Mouse (Mus musculus) heart, adult 9 months (tissue): Measurements from ENCODE around the gene Anapc16.
"Not testable (repeated sequence)": the region's sequence is repeated elsewhere in the genome, so short reads cannot be mapped to it uniquely, and the experiment has no call there.

Experiments used
- DNase-seq, 2 experiments: peaks; one replicate each; pipeline ENCODE4 v3.0.0; 2022; ENCODE audit warnings: low spot score in 2 of 2

Gene Anapc16

DNA sequence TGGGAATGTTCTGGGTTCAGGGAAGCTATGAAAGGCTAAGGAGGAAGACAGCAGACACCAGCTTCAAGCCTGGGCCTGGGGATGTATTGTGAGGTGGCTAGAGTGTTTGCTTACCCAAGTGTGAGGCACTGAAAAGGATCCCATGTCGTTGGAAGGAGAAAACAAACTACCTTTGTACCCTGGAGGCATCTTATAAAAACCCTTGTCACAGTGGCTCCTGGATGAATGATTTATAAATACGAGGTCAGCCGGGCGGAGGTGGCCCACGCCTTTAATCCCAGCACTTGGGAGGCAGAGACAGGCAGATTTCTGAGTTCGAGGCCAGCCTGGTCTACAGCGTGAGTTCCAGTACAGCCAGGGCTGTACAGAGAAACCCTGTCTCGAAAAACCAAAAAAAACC, 1.3 kb downstream of the Anapc16 start:
- not testable (repeated sequence) for DNase-seq

DNA sequence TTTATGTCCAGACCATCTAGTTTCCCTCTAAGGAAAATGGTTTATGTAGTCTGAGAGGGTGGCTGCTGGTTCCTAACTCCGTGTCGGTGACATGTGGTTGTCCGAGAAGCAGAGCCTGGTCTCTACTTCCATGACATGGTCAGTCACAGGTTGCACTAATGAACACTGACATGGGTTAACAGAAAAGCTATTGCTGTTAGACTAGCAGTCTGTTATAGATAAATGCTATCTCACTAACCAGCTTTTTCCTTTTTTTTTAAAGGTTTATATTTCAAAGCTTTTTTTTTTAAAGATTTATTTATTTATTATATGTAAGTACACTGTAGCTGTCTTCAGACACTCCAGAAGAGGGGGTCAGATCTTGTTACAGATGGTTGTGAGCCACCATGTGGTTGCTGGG, 3.9 kb downstream of the Anapc16 start:
- DNase-seq = no peak

DNA sequence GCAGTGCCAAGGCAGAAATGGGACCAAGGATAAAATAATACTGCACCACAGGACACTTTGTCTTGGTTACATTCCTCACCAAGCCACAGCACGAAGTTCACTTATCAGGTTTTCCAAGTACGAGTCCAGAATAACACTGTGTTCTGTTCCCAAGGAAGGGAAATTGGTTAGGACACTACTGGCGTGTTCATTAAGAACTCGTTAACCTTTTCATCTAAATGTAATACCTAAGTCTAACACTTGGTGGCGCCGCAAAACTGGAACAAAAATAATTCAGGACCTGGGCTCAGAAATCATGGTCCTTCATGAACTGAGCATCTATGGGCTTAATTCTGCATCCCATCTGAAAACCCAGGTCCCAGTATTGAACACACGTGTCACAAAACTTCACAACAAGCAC, 5.3 kb downstream of the Anapc16 start:
- peak; percentile 62 to 76 for DNase-seq

DNA sequence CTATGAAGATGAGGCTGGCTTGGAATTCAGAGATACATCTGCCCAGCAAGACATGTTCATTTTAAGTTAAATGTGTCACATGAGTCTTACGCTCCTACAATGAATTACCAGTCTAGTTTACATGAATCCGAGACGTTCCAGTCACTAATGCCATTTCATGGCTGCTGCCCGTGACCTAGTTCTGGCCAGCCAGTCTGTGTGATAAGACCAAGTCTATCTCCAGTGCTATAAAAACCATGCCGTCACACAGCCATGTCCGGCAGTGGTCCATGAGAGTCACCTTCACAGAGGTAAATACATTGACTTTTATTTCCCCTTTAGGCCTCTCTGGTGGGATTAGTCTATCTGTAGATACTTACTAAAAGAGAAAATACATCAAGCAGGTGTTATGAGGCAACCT, 7.0 kb downstream of the Anapc16 start:
- DNase-seq = no peak

DNA sequence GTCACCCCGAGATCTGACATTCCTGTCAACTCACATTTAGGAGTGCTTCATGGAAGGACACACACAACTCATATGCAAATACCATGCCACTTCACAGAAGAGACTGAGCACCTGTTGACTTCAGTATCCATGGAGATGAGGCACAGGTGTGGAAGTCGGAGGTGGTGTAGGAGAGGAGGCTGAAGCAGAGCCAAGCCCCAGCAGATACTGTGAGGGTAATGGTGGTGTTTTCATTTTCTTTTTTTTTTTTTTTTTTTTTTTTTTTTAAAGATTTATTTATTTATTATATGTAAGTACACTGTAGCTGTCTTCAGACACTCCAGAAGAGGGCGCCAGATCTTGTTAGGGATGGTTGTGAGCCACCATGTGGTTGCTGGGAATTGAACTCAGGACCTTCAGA, 9.1 kb downstream of the Anapc16 start:
- not testable (repeated sequence) for DNase-seq

DNA sequence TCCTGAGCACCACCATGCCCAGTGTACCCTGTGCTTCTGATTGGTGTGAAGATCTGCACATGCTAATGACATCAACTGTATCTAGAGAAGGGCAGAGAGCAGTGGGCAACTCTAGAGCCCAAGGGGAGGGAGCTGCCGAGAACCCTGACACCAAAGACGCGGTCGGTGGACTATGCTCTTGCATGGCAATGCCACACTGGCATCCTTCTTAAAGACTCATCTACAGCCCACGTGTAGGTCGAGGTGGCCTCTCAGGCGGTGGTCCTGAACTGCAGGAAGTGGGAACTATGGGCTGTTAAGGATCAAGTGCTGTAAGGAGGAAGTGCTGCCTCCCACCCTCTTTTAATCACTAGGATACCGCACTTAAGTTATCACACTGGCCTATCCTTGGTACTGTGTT, 10.9 kb downstream of the Anapc16 start:
- no peak for DNase-seq

DNA sequence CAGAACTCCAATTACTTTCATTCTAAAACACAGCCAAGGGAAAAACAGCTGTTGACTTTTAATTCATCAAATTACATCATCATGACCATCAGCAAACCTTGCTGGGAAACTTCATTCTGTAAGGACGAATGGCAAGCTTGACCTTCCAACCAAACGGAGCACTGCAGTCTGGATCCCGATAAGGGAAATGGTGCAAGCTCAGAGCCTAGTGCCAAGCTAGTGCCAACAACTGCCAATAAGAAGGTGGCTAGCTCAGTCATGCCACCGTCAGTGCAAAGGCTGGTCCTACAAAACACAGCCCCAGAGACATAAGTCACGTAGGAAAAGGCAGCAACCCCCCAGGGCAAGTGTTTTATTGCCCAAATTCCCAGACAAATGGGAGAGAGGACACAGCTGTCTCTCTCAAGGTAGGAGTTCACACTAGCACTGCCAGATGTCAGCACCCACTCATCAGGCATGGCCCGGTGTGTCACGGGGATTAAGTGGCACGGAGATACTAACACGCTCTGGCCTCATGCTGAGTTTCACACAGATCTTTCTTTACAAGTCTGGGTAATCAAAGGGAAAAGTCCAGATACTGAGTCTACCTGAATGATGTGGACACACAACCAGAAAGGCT, 11.6 kb downstream of the Anapc16 start:
- no peak for DNase-seq

DNA sequence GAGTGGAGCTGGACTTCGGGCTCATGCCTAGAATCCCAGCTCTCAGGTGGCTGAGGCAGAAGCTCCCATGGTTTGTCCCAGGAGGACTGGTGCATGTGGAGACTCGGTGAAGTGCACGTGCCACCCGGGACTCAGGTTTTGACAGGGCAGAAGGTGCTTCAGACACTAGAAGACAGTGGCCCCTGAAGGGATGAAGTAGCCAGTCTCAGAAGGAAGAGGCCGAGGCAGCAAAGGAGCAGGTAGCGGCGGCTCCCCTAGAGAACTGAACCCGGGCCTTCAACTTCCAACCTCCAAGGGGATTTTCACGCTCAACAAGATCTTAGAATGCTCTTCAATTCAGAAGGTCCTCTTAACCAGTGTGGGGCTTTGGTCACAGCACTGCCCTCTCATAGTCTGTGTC, 12.5 kb downstream of the Anapc16 start:
- no peak for DNase-seq

DNA sequence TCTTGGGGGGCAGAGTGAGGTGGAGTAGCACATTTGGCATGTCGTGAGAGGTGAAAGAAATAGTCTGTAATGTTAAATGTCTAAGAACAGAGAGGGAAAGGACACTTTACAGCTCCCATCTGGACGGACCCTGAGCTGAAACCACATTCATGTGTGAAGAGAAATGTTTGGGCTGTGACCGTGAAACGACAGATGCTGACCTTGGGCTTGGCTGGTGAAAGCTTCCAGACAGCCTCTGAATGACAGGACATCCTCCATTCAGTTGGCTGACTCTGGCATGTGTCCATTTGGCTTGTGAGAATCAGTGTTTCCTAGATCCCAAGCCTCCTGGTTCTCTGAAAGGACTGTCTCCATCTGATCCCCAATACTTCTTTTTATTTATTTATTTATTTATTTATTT, 14.9 kb downstream of the Anapc16 start:
- DNase-seq = peak; percentile 77 to 80

DNA sequence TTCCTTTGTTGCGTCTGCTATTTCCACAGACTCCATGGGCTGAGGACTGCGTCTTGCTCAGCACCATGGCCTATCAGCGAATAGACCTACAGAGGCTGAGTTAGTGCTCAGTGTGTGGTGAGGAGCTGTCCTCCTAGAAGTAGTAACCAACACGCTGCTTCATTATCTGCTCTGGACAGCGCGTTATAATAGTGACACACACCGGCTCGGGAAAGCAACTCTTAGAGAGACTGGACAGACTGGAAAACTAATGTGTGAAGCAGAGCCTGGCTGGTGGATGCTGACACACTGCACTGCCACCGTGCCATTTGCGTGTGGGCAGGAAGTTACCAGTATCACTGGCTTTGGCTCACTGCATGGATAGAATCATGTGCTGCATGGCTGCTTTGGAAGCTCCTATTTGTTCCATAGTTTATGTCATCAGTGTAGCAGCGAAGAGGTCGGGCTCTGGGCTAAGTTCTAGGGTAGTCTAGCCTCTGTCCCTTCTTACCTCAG, 20.5 kb downstream of the Anapc16 start:
- DNase-seq = no peak

DNA sequence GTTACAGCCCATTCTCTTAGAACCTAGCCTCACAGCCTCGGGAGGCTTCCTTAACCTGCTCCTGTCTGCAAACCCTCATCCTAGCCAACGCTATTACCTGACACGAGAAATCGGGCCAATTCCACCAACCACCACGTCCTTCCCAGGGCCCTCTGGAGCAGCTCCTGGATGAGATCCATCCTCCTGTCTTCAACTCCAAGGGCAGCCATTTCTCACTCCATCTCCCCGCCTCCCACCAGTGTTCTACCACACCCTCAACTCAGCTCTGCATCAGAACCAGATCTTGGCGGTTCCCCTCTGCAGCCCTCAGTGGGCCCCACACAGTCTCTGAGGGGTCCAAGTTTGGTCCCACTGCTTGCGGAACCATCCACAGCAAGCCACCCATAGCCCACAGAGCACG, 21.1 kb downstream of the Anapc16 start:
- peak; percentile 56 to 70 for DNase-seq

DNA sequence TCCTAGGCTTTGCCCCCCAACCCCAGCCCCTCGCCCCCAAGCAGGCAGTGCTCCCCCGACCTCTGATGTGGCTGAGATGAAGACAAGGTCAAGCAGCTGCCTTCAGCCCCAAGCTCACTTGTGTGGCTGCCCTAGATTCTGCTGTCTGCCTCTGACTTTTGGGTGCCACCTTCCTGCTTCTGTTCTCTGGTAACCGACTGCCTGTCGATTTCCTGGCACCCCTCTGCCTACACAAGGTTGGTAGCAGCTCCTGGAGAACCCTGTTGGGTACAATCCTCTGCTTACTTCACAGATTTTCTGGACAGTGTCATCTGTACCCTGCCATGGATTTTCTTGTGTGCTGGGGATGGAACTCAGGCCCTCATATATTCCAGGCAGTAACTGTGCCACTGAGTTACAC, 21.6 kb downstream of the Anapc16 start:
- DNase-seq = no peak

DNA sequence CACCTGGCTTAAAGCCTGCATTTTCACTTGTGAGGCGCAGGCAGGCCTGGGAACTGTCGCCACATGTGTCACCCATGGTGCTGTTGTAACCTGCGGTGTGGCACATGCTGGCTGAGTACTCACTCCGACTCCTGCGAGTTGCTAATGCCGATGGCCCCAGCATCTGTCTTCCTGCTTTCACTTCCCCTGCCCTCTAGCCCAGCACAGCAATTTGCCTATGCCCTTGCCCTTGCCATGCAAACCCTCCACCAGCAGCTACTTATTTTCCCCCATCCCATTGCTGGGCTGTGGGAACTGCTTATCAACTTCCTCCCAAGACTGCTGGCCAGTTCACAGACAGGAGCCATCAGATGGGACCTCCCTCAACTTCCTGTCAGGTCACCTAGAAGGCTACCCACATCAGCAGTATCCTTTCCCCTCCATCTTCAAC, 22.1 kb downstream of the Anapc16 start:
- peak; percentile 52 to 77 for DNase-seq

DNA sequence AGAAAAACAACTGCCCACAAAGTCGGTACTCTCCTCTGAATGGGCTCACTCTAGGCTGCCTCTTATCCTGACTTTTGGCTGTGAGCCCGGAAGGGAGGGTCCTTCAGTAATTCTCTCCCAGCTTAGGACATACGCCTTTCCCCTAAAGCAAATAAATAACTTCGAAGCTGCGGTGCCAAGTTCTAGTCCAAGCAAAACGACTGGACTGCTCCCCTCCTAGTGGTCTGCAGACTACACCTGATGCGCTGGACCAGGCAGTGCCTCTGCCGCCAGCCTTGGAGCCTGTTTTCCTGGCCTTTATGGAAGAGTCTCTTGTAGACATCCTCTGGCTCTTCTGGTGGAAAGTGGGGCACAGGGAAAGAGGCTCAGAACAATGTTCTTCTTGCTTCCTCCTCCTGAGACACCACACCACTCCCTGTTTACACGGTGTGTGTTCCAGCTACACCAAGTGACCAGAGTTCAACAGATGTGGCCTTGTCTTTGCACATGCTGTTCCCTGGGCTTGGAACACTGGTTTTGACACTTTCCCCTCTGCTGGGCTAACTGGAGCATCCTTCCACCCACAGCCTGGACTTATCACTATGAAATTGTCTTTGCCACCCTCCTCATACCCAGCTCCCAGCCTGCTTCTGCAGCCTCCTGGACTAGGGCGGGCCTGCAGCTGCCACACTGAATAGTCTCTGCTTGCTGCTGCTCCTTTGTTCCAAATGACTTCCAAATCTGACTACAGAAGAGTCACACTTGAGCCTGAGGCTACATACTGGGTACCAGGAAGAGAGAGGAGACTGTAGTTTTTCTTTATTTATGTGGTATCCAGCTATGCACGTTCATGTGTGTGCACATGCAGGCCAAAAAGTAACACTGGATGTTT, 23.8 kb downstream of the Anapc16 start:
- peak; percentile 86 to 88 for DNase-seq

DNA sequence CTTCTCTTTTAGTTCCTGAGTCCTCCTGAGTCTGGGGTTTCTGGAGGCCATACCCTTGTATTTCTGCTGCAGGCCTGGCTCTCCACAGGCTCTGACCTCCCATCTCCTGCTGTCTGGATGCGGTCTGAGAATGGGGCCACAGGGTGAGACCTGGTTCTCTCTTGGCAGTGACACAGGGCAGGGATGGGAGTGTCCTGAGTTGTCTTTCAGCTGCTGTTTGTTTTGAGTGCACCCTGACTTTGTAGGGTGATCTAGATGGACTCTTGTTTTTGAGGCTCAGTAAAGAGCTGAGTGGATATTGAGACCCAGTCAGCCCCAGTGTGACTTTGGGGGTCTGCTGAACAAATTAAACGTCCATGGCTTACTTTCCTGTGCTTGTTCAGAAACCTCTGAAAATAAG, 24.5 kb downstream of the Anapc16 start:
- DNase-seq = no peak

DNA sequence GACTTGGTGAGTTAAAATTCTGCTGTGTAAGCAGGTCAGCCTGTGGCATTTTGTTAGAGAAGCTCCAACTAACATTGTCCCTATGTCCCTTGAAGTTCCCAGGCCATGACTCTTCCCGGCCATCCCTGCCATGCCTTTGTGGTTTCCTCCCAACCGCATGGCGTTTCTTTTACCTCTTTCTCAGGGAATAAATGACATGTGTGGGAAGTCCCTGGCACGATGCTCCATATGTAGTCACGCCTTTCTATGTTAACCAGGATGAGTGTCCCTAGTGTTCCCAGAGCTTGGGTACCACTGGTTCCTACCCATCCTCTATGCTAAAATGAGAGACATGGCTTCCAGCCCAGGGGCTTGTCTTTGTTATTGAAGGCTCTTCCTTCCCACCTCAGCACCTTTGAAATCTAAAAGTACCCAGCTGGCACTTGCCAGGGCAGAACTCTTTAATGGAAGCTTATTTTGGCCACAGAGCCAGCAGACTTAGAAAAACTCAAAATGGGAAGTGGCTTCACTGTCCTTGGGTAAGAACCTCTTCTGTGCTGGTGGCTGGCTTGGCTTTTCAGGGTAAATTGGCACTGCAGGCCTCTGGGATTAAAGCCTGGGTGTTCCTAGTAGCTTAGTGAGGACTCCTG, 25.1 kb downstream of the Anapc16 start:
- DNase-seq = no peak

DNA sequence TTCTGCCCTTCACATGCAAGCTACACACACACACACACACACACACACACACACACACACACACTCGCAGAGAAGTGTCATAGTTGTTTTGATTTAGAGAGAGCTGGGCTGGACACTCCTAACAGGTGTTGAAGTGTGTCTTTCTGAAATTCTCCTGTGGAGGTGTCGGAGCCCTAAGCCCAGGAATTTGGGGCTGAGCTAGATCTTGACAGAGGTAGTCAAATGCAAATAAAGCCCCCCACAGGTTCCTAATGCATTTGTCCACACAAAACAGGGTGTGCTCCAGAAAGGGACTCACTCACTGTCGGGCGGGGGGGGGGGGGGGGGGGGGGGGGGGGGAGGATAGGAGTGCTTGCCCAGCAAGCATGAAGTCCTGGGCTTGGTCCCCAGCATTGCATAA, 25.8 kb downstream of the Anapc16 start:
- DNase-seq = no peak

DNA sequence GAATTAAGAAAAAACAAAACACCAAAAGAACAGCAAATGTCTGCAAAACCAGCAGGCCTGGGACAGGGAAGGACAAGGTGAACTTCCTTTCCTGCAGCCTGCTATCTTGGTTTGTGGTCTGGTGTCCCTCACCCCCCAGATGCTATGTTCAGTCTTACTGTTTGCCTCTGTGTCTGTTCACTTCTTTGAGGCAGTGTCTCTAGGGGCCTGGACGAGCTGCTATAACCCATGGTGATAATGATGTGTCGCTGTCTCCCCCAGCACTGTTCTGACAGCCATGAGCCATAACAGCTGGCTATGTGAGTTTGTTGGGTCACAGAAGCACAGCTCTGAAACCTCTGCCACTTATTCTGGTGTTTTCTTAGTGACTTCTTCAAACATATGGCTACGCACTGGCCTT, 28.1 kb downstream of the Anapc16 start:
- DNase-seq = peak in 1 of 2 experiments; percentile 61

DNA sequence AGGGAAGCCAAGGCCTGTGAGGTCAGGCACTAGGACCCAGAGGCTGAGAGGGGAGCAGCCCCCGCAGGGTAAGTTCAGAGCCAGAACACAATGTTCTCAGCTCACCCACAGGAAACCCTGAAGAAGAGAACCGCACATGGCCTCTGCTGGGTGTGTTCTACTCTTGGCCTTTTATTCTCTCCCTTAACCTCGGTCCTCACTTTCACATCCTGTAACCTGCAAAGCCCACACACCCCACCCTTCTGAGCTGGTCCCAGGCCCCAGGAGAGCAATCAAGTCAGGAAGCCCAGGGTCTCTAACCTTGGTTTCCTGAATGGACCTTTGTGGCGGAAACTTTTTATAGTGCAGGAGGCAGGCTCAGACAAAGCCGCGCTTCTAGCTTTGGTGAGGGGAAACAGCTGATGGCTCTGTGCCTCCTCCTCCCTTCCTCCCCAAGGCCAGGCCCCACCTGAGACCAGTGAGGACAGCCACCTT, 28.7 kb downstream of the Anapc16 start:
- peak; percentile 92 to 97 for DNase-seq

DNA sequence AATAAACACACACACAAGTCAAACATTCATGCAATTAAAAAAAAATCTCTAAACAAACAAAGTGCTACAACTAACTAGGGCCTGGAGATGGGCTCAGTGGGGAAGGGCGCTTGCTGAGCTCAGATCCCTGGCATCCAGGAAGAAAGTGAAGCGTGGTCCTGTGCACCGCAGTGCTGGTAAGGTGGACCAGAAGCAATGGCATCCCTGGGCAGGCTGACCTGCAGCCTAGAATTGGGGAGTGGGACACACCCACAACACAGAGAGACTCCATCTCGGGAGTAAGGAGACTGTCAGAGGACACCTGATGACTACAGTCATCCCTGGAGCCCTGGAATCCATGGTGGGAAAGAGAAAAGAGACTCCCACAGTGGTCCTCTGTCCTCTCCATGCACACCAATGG, 29.5 kb downstream of the Anapc16 start:
- no peak for DNase-seq

DNA sequence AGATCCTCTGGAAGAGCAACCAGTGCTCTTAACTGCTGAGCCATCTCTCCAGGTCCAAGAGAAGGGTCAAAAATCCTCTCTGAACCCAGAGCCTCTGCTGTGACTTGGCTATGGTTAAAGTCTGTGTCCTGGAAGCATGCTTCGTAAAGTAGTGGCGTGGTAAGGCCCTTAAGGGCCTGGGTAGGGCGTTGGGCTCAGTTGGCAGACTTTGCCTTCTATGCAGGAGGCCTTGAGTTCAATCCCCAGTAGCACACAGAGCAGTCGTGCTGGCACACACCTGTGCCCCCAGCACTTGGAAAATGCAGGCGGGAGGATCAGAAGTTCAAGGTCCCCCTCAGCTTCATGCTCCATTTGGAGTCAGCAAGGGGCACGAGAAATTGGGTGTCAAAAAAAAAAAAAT, 29.9 kb downstream of the Anapc16 start:
- DNase-seq = no peak

DNA sequence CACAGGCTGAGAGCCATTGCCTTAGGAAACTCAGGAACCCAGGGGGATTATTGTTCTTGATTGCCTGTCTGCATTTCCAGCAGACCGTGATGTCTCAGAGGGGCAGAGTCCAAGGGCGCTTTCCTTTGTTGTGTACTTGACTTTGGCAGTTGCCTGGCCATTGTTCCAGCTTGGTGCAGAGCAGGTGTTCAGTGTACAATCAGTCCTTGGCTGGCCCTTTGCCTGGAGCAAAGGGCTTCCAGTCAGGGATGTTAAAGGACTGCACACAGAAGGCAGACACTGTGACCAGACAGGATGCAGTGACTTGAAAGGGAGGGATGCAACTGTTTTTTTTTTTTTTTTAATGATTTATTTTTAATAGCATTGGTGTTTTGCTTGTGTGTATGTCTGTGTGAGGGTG, 30.4 kb downstream of the Anapc16 start:
- DNase-seq = peak; percentile 86 to 93

DNA sequence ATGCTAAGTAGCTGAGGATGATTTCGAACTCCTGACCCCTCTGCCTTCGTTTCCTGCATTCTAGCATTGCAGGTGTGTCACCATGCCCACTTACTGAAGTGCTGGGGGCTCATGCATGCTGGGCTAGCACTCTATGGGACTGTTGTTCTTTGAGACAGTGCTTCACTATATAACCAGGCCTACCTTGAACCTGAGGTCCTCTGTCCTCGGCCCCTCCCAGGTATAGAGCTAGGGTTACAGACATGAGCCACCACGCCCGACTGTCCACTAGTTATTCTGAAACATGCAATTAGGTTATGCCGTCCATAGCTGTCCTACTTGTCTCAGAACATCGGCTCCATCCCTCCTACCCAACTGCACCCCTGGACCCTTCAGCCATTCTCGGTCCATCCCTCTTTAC, 31.1 kb downstream of the Anapc16 start:
- no peak for DNase-seq
